Mouse (Mus musculus): Measurements from ENCODE around the gene Cd3e. TPM values are rescaled to one million over a fixed set of nuclear protein-coding genes. Genes with fewer than 3 reads are reported as not detected.

Gene Cd3e
- total and polyA plus RNA-seq, 2 experiments = 0.09 to 0.82 TPM

- Histone ChIP-seq H3K36me3 (ENCODE audit: control insufficient read depth, insufficient read depth, low read length) (no peaks in the 10 kb centered on the region), H3K27me3 (ENCODE audit: control insufficient read depth, insufficient read depth, low read length) (no peaks in the 10 kb centered on the region), H3K9ac (ENCODE audit: low read depth, low read length) (no peak overlapping the region), H3K79me2 (ENCODE audit: control insufficient read depth, insufficient read depth, low read length) (no peaks in the 10 kb centered on the region), H3K27ac (replicated peaks; ENCODE audit: insufficient read depth, low read depth, low read length) (no peak overlapping the region), H3K4me3 (ENCODE audit: insufficient read depth, low read depth, low read length) (no peak overlapping the region), H3K4me1 (ENCODE audit: control insufficient read depth, insufficient read depth, low read length) (no peaks in the 10 kb centered on the region)
- TF ChIP-seq CTCF (IDR thresholded peaks at IDR 0.05; ENCODE audit: low read depth, low read length) (no peak), POLR2A (IDR thresholded peaks at IDR 0.05; ENCODE audit: extremely low read depth, insufficient read depth, low read length) (no peak)
- WGBS = 40% methylated on average over 2 of the region's 2 CpGs
- no peak for DNase-seq (ENCODE audit: extremely low read depth, low read depth, low spot score)
These were observed 5.5 kb upstream of the Cd3e start for GRCm38 (mm10) chr9:45014879-45015278.

DNA sequence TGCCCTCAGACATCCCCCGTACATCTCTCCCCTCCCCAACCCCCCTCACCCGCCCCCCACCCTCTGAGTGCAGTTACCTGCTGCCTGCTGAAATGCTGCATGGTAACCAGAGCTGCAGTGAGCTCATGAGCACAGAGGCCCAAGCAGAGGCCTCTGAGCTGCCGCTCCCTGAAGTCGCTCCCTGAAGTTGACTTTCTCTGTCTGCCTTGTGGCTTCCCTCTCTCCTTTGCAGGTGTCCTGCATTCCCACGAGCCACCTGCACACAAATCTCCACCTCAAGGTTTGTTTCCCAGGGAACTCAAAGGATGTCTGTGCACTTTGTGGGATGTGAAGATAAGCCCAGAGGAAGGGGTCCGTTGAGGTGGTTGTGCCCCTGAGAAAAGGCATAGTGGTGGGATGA, 1.9 kb upstream of the Cd3e start:
- Histone ChIP-seq H3K27me3 (ENCODE audit: control insufficient read depth, insufficient read depth, low read length) (peaks cover 4% of the 10 kb centered on the region; the same call in 1 of the 2 replicates), H3K79me2 (ENCODE audit: control insufficient read depth, insufficient read depth, low read length) (no peaks in the 10 kb centered on the region), H3K36me3 (ENCODE audit: control insufficient read depth, insufficient read depth, low read length) (no peaks in the 10 kb centered on the region), H3K9ac (ENCODE audit: low read depth, low read length) (no peak overlapping the region), H3K27ac (replicated peaks; ENCODE audit: insufficient read depth, low read depth, low read length) (no peak overlapping the region), H3K4me3 (ENCODE audit: insufficient read depth, low read depth, low read length) (no peak overlapping the region), H3K4me1 (ENCODE audit: control insufficient read depth, insufficient read depth, low read length) (no peaks in the 10 kb centered on the region)
- WGBS = 48% methylated on average over 6 of the region's 6 CpGs
- TF ChIP-seq CTCF (IDR thresholded peaks at IDR 0.05; ENCODE audit: low read depth, low read length) (no peak), POLR2A (IDR thresholded peaks at IDR 0.05; ENCODE audit: extremely low read depth, insufficient read depth, low read length) (no peak)
- no peak for DNase-seq (ENCODE audit: extremely low read depth, low read depth, low spot score)

- Histone ChIP-seq H3K9ac (ENCODE audit: low read depth, low read length) (no peak overlapping the region), H3K27ac (replicated peaks; ENCODE audit: insufficient read depth, low read depth, low read length) (no peak overlapping the region), H3K4me1 (ENCODE audit: control insufficient read depth, insufficient read depth, low read length) (no peaks in the 10 kb centered on the region), H3K36me3 (ENCODE audit: control insufficient read depth, insufficient read depth, low read length) (no peaks in the 10 kb centered on the region), H3K79me2 (ENCODE audit: control insufficient read depth, insufficient read depth, low read length) (no peaks in the 10 kb centered on the region), H3K27me3 (ENCODE audit: control insufficient read depth, insufficient read depth, low read length) (peaks cover 4% of the 10 kb centered on the region; the same call in 1 of the 2 replicates), H3K4me3 (ENCODE audit: insufficient read depth, low read depth, low read length) (no peak overlapping the region)
- 69% methylated on average over 4 of the region's 4 CpGs for WGBS
- no peak for DNase-seq (ENCODE audit: extremely low read depth, low read depth, low spot score)
- TF ChIP-seq CTCF (IDR thresholded peaks at IDR 0.05; ENCODE audit: low read depth, low read length) (no peak), POLR2A (IDR thresholded peaks at IDR 0.05; ENCODE audit: extremely low read depth, insufficient read depth, low read length) (no peak)
These were observed 1.0 kb upstream of the Cd3e start for GRCm38 (mm10) chr9:45010461-45010860.

DNA sequence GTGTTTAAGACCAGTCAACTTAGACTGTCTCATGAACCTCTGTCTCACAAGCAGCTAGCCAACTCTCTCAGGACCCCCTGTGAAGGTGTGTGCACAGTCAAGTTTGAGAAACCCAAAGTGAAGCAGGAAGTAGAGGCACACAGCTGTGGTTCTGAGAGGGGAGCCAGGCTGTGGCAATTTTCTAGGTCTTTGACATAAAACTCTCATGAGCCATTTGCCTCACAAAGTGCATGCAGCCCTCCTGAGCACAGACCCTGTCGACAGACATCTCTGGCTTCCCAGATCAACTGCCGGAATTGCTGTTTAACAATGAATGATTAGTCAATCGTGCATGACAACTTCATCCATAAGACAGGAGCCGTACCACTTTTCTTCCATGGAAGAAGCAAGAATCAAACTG, 1.1 kb downstream of the Cd3e start:
- WGBS = 80% methylated on average over 4 of the region's 4 CpGs
- H3K4me1 ChIP-seq (ENCODE audit: control insufficient read depth, insufficient read depth, low read length) = no peaks in the 10 kb centered on the region
- no peak overlapping the region for H3K27ac ChIP-seq (replicated peaks; ENCODE audit: insufficient read depth, low read depth, low read length)
- no peak for TF ChIP-seq POLR2A (IDR thresholded peaks at IDR 0.05; ENCODE audit: extremely low read depth, insufficient read depth, low read length)
- H3K79me2 ChIP-seq (ENCODE audit: control insufficient read depth, insufficient read depth, low read length) = no peaks in the 10 kb centered on the region
- H3K9ac ChIP-seq (ENCODE audit: low read depth, low read length) = no peak overlapping the region
- H3K36me3 ChIP-seq (ENCODE audit: control insufficient read depth, insufficient read depth, low read length) = no peaks in the 10 kb centered on the region
- DNase-seq (ENCODE audit: extremely low read depth, low read depth, low spot score) = no peak
- H3K27me3 ChIP-seq (ENCODE audit: control insufficient read depth, insufficient read depth, low read length) = peaks cover 4% of the 10 kb centered on the region; the same call in 1 of the 2 replicates
- no peak overlapping the region for H3K4me3 ChIP-seq (ENCODE audit: insufficient read depth, low read depth, low read length)

DNA sequence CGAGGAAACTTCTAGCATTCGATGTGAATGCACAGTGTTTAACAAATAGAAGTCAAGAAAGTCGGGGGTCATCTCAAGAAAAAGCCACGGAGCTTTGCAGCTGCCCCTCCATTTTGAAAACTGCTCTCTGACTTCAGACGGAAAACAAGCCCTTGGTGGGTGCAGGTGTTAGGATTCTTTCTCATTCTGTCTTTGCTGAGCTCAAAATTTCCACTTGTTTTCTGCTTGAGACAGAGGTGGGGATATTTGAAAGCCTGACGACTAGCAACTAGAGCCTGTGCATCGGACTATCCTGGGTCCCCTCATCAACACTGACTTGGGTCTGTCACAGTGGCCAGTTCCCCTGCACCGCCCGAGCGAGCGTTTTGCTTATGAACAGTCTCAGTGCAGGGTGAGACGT, 2.0 kb downstream of the Cd3e start:
- 68% methylated on average over 12 of the region's 12 CpGs for whole genome bisulfite sequencing
- no peaks in the 10 kb centered on the region for H3K4me1 ChIP-seq (ENCODE audit: control insufficient read depth, insufficient read depth, low read length)
- TF ChIP-seq POLR2A (IDR thresholded peaks at IDR 0.05; ENCODE audit: extremely low read depth, insufficient read depth, low read length) (no peak), CTCF (IDR thresholded peaks at IDR 0.05; ENCODE audit: low read depth, low read length) (no peak)
- no peak overlapping the region for H3K9ac ChIP-seq (ENCODE audit: low read depth, low read length)
- H3K27ac ChIP-seq (replicated peaks; ENCODE audit: insufficient read depth, low read depth, low read length) = no peak overlapping the region
- H3K36me3 ChIP-seq (ENCODE audit: control insufficient read depth, insufficient read depth, low read length) = no peaks in the 10 kb centered on the region
- no peak for DNase-seq (ENCODE audit: extremely low read depth, low read depth, low spot score)
- H3K79me2 ChIP-seq (ENCODE audit: control insufficient read depth, insufficient read depth, low read length) = no peaks in the 10 kb centered on the region
- H3K27me3 ChIP-seq (ENCODE audit: control insufficient read depth, insufficient read depth, low read length) = peaks cover 4% of the 10 kb centered on the region; the same call in 1 of the 2 replicates
- no peak overlapping the region for H3K4me3 ChIP-seq (ENCODE audit: insufficient read depth, low read depth, low read length)

DNA sequence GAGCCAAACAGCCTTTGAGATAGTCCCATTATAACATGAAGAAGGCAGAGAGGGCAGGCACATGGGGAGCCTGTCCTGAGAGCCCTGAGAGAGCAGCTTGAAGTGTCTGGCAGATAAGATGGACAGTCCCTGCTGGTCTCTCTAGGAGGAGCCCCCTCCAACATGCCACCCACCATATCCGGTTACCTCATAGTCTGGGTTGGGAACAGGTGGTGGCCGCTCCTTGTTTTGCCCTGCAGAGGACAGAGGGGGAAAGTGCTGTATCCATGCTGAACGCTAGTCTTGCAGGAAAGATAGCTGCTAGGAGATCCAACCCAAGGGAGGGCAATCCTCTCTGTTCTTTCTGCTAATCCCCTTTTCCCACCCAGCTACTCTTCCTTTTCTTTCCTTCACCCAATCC, 9.2 kb downstream of the Cd3e start:
- TF ChIP-seq CTCF (IDR thresholded peaks at IDR 0.05; ENCODE audit: low read depth, low read length) = no peak
- no peak for TF ChIP-seq POLR2A (IDR thresholded peaks at IDR 0.05; ENCODE audit: extremely low read depth, insufficient read depth, low read length)
- H3K9ac ChIP-seq (ENCODE audit: low read depth, low read length) = no peak overlapping the region
- no peaks in the 10 kb centered on the region for H3K36me3 ChIP-seq (ENCODE audit: control insufficient read depth, insufficient read depth, low read length)
- WGBS = 69% methylated on average over 3 of the region's 3 CpGs
- no peak overlapping the region for H3K27ac ChIP-seq (replicated peaks; ENCODE audit: insufficient read depth, low read depth, low read length)
- no peaks in the 10 kb centered on the region for H3K4me1 ChIP-seq (ENCODE audit: control insufficient read depth, insufficient read depth, low read length)
- DNase-seq (ENCODE audit: extremely low read depth, low read depth, low spot score) = no peak
- no peaks in the 10 kb centered on the region for H3K79me2 ChIP-seq (ENCODE audit: control insufficient read depth, insufficient read depth, low read length)
- H3K4me3 ChIP-seq (ENCODE audit: insufficient read depth, low read depth, low read length) = no peak overlapping the region
- no peaks in the 10 kb centered on the region for H3K27me3 ChIP-seq (ENCODE audit: control insufficient read depth, insufficient read depth, low read length)

Measured in liver, adult 2 months (tissue).